Mouse (Mus musculus) liver, embryonic 16.5 days (tissue): Measurements from ENCODE around the gene Gm49318. TPM values are rescaled to one million over a fixed set of nuclear protein-coding genes. Genes with fewer than 3 reads are reported as not detected.

ENCODE experiments used
- ATAC-seq: fragments of 200-750 bp; cut with Nextera tagmentation; 2 replicates; pipeline ENCODE4 v1.8.0; 2017; ENCODE audit warnings: low read depth, mild to moderate bottlenecking, moderate number of reproducible peaks, moderate library complexity
- H3K27ac ChIP-seq: fragments of 300-500 bp; sonication (generic); 2 replicates; pipeline ENCODE4 v1.5.1; 2014; ENCODE audit warnings: mild to moderate bottlenecking, low read length
- H3K27me3 ChIP-seq: fragments of 300-500 bp; sonication (generic); 2 replicates; pipeline ENCODE4 v1.6.1; 2014; ENCODE audit warnings: low read depth, low read length, mixed read lengths; ENCODE audit not compliant: control insufficient read depth, insufficient read depth
- H3K36me3 ChIP-seq: fragments of 300-500 bp; sonication (generic); 2 replicates; pipeline ENCODE4 v1.6.1; 2014; ENCODE audit warnings: mild to moderate bottlenecking; ENCODE audit not compliant: control insufficient read depth, insufficient read depth
- H3K4me1 ChIP-seq: fragments of 300-500 bp; sonication (generic); 2 replicates; pipeline ENCODE4 v1.6.1; 2014; ENCODE audit warnings: low read depth, low read length, mixed read lengths; ENCODE audit not compliant: control insufficient read depth
- H3K4me2 ChIP-seq: fragments of 300-500 bp; sonication (generic); 2 replicates; pipeline ENCODE4 v1.6.1; 2014; ENCODE audit warnings: low read depth, low read length, mixed read lengths
- H3K4me3 ChIP-seq: fragments of 300-500 bp; sonication (generic); 2 replicates; pipeline ENCODE4 v1.5.1; 2014; ENCODE audit warnings: low read depth, mild to moderate bottlenecking, low read length
- H3K9ac ChIP-seq: fragments of 300-500 bp; sonication (generic); 2 replicates; pipeline ENCODE4 v1.6.1; 2014; ENCODE audit warnings: low read depth, low read length
- H3K9me3 ChIP-seq: fragments of 300-500 bp; sonication (generic); replicated peaks from 2 replicates; pipeline ENCODE4 v1.6.1; 2016; ENCODE audit warnings: low read length; ENCODE audit not compliant: control insufficient read depth
- WGBS: fragments of 180-500 bp; shearing (Covaris S2); extraction: QIAGEN DNeasy Blood & Tissue Kit; methylation state at CpG from one replicate; pipeline ENCODE4 v1.1.7; 2014; ENCODE audit not compliant: insufficient replicate concordance; 5-methylcytosine and 5-hydroxymethylcytosine counted together
- polyA plus RNA-seq: library from polyadenylated mRNA; unstranded; fragments of >200 nt; fragmentation: Nextera tagmentation; extraction: Ambion mirVana; gene quantifications from 2 replicates; pipeline ENCODE4 v1.2.1, GENCODE M21; 2015

Gene Gm49318
- polyA plus RNA-seq, 1 experiment from 2014 or later, result not detected

- WGBS, result 6% methylated on average over 14 of the region's 14 CpGs
- no peak within 1 kb of the TSS for H3K4me3 ChIP-seq
- H3K9ac ChIP-seq, result no peak within 1 kb of the TSS
- no peaks in the 10 kb centered on the region for H3K9me3 ChIP-seq
- ATAC-seq, result no peak
- no peak within 1 kb of the TSS for H3K4me2 ChIP-seq
- no peaks in the 10 kb centered on the region for H3K36me3 ChIP-seq
- H3K4me1 ChIP-seq, result peaks cover 3% of the 10 kb centered on the region; the same call in 1 of the 2 replicates
- H3K27ac ChIP-seq, result no peak within 1 kb of the TSS
- H3K27me3 ChIP-seq, result peaks cover 33% of the 10 kb centered on the region
Measured at GRCm38 (mm10) chr9:22098993-22099696, 28.1 kb upstream of the Gm49318 start, which contains the start of gene Cnn1. Cnn1 (plus strand) TSS chr9:22099216.

- peak overlapping the region; percentile 75 for H3K4me2 ChIP-seq
- peak; percentile 82 for ATAC-seq
- H3K4me3 ChIP-seq, result peak overlapping the region; percentile 53
- under 1% methylated on average over 24 of the region's 24 CpGs for WGBS
- no peaks in the 10 kb centered on the region for H3K9me3 ChIP-seq
- no peaks in the 10 kb centered on the region for H3K36me3 ChIP-seq
- no peak overlapping the region for H3K27ac ChIP-seq
- H3K27me3 ChIP-seq, result peaks cover 27% of the 10 kb centered on the region
- peak overlapping the region; percentile 57 for H3K9ac ChIP-seq
- H3K4me1 ChIP-seq, result peaks cover 3% of the 10 kb centered on the region; the same call in 1 of the 2 replicates
Measured at GRCm38 (mm10) chr9:22095854-22096307, 24.8 kb upstream of the Gm49318 start.

- Histone ChIP-seq H3K4me1 (peaks cover 3% of the 10 kb centered on the region; the same call in 1 of the 2 replicates), H3K9me3 (no peaks in the 10 kb centered on the region), H3K4me2 (no peak overlapping the region), H3K36me3 (no peaks in the 10 kb centered on the region), H3K27me3 (peaks cover 3% of the 10 kb centered on the region), H3K4me3 (no peak overlapping the region), H3K9ac (no peak overlapping the region), H3K27ac (no peak overlapping the region)
- 71% methylated on average over 6 of the region's 6 CpGs for WGBS
- ATAC-seq, result no peak
Measured at GRCm38 (mm10) chr9:22092746-22093145, 21.7 kb upstream of the Gm49318 start.

GRCm38 (mm10) chr9:22089986-22090385, 18.9 kb upstream of the Gm49318 start:
- no peak overlapping the region for H3K4me2 ChIP-seq
- WGBS, result 75% methylated on average over 7 of the region's 7 CpGs
- H3K27me3 ChIP-seq, result peaks cover 1% of the 10 kb centered on the region
- H3K4me3 ChIP-seq, result no peak overlapping the region
- H3K4me1 ChIP-seq, result peaks cover 4% of the 10 kb centered on the region
- no peak overlapping the region for H3K9ac ChIP-seq
- no peak for ATAC-seq
- H3K27ac ChIP-seq, result no peak overlapping the region
- H3K9me3 ChIP-seq, result no peaks in the 10 kb centered on the region
- H3K36me3 ChIP-seq, result no peaks in the 10 kb centered on the region

DNA sequence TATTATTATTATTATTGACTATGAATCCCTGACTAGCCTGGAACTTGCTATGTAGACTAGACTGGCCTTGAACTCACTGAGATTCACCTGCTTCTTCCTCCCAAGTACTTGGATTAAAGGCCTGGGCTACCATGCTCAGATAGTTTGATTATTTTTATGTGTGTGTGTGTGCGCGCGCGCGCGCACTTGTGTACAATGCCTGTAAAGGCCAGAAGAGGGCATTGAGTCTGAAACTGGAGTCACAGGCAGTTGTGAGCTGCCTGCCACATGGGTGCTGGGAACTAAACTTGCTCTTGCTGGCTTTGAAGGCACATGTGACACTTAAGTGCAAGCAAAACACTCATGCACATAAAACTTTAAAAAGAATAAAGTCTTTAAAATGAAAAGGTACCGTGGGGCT, 18.2 kb upstream of the Gm49318 start:
- Histone ChIP-seq H3K4me2 (no peak overlapping the region), H3K4me1 (peaks cover 8% of the 10 kb centered on the region), H3K4me3 (no peak overlapping the region), H3K36me3 (no peaks in the 10 kb centered on the region), H3K9me3 (no peaks in the 10 kb centered on the region), H3K27ac (no peak overlapping the region), H3K27me3 (no peaks in the 10 kb centered on the region; the same call in 1 of the 2 replicates), H3K9ac (no peak overlapping the region)
- no peak for ATAC-seq
- 95% methylated on average over 7 of the region's 7 CpGs for WGBS

GRCm38 (mm10) chr9:22087034-22087618, 16.1 kb upstream of the Gm49318 start:
- Histone ChIP-seq H3K27me3 (no peaks in the 10 kb centered on the region), H3K4me1 (peaks cover 8% of the 10 kb centered on the region), H3K9ac (no peak overlapping the region), H3K27ac (no peak overlapping the region), H3K36me3 (no peaks in the 10 kb centered on the region), H3K4me2 (no peak overlapping the region), H3K4me3 (no peak overlapping the region), H3K9me3 (no peaks in the 10 kb centered on the region)
- ATAC-seq, result no peak
- 57% methylated on average over 2 of the region's 2 CpGs for WGBS

GRCm38 (mm10) chr9:22086012-22086411, 15.0 kb upstream of the Gm49318 start:
- H3K27me3 ChIP-seq, result no peaks in the 10 kb centered on the region
- no peak for ATAC-seq
- H3K9ac ChIP-seq, result peak overlapping the region; percentile 77
- no peaks in the 10 kb centered on the region for H3K36me3 ChIP-seq
- peak overlapping the region; percentile 79 for H3K4me3 ChIP-seq
- H3K4me2 ChIP-seq, result peak overlapping the region; percentile 82
- H3K27ac ChIP-seq, result no peak overlapping the region
- no peaks in the 10 kb centered on the region for H3K9me3 ChIP-seq
- peaks cover 8% of the 10 kb centered on the region for H3K4me1 ChIP-seq
- 93% methylated on average over 6 of the region's 6 CpGs for WGBS

- H3K9ac ChIP-seq, result peak within 1 kb of the TSS; percentile 77
- H3K4me1 ChIP-seq, result peaks cover 8% of the 10 kb centered on the region
- H3K9me3 ChIP-seq, result no peaks in the 10 kb centered on the region
- peak within 1 kb of the TSS; percentile 34; the same call in 1 of the 2 replicates for H3K27ac ChIP-seq
- no peaks in the 10 kb centered on the region for H3K27me3 ChIP-seq
- peak; percentile 99 for ATAC-seq
- peak within 1 kb of the TSS; percentile 79 for H3K4me3 ChIP-seq
- H3K4me2 ChIP-seq, result peak within 1 kb of the TSS; percentile 82
- H3K36me3 ChIP-seq, result no peaks in the 10 kb centered on the region
- under 1% methylated on average over 48 of the region's 48 CpGs for whole genome bisulfite sequencing
Measured at GRCm38 (mm10) chr9:22085022-22085834, 14.2 kb upstream of the Gm49318 start, which contains the start of gene Ecsit. Ecsit (minus strand) TSS chr9:22085438.
